Mouse (Mus musculus) v-Abl transformed pro-B cells (cell line): ENCODE results near the gene Slit3.

Source experiments
- in situ Hi-C, 2 experiments: fragments of 400-800 bp; cut with MboI; formaldehyde crosslinking; loops; one replicate each; pipeline ENCODE4 v1.15.1; 2025; ENCODE audit not compliant: unreplicated experiment in 2 of 2

Slit3 gene

GRCm38 (mm10) chr11:35604848-35605790 lies 484.1 kb downstream of the Slit3 start:
- in situ Hi-C loops, result no loop called here

GRCm38 (mm10) chr11:35607191-35607590 lies 486.2 kb downstream of the Slit3 start:
- in situ Hi-C loops, result no loop called here

- in situ Hi-C loops, result no loop called here
These were observed 487.8 kb downstream of the Slit3 start for GRCm38 (mm10) chr11:35608794-35609193.

DNA sequence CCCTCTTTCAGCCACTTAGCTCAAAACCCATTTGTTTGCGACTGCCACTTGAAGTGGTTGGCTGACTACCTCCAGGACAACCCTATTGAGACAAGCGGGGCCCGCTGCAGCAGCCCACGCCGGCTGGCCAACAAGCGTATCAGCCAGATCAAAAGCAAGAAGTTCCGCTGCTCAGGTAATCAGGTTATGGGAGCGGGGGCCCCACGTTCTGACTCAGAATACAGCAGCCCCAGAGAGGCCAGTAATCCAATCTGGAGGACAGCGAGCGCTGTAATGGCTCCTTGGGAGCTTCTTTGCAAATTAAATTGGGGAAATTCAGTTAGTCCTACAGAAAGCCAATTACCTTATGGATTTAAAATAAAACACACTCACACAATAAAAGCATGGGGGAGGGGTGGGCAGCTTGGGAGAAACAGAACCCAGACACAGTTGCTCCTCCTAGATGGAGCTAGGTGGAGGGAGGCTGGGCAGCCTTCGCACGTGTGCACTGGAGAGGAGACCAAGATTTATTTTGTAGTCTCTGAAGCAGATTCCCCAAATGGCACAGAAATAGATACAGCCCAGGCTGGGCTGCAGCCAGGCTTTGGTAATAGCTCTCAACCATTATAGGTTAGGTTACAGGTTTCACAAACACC lies 491.4 kb downstream of the Slit3 start:
- in situ Hi-C loops, result no loop called here

DNA sequence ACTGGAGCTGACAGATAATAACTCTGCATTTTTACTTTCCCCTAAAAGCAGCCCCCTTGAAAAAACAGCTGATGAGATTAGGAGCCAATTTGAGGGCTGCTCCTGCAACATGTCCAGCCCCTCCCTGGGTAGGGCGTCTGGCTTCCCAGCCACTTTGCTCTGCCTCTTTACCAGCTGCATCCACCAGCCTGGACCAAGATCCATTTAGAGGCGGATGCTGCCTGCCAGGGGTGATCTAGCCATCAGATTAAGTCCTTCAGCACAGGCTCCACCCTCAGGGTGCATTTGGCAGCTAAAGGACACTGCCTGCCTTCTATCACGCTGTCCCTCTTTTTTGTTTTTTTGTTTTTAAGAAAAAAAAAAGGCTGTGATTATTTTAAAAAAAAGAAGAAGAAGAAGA lies 493.5 kb downstream of the Slit3 start:
- in situ Hi-C loops, result no loop called here

GRCm38 (mm10) chr11:35619421-35619820 lies 498.4 kb downstream of the Slit3 start:
- in situ Hi-C loops, result no loop called here

GRCm38 (mm10) chr11:35622736-35623135 lies 501.7 kb downstream of the Slit3 start:
- in situ Hi-C loops, result no loop called here

DNA sequence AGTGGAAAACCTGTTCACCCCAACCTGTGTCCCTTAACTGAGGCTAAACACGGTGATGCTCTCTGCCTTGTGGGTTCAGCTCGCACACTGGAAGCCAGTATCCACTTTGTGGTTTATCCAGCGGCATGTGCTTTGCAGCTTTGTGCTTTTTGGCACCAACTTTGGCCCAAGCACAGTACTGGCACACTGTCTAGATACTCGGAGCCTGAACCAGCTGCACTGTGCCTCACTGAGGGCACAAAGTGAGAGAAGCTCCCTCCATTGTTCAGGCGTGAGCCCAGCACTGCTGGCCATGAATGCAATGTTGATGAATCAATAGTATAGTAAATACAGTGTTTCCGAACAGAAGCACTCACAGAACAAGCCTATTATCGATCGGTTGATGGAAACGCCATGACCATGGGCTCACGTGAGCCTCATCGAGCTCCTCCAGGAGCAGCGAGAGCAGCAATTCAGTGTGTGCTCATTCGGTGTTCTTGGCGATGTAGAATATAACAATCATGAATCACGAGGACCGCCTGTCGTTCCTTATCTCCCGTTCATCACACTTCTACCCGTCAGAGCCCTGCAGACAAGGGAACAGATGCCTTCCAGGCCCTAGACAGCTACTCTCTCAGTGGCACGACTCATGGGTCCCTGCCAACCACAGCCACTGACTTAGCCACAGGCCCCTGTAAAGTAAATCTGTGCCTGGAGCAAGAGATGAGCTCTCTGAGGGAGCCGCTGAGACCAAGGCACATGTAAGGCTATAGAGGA lies 503.7 kb downstream of the Slit3 start:
- in situ Hi-C loops, result no loop called here

DNA sequence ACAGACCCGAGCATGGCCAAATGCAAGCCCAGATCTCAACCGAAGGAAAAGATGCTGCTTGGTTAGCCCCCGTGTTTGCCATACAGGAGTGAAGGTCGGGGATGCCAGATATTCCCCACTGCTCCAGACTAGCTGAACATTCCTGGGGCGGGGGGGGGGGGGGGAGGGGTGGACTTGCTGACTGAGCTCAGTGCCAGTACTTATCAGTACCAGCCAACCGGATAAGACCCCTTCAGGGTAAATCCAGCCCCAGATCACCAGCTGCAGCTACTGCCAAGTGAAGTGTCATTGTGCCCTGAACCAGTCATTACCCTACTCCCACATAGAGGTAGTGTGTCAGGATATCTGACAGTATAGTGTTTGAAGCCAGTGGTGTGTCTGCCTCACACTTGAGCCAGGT lies 504.6 kb downstream of the Slit3 start:
- in situ Hi-C loops, result no loop called here

GRCm38 (mm10) chr11:35626161-35626885 lies 505.3 kb downstream of the Slit3 start:
- in situ Hi-C loops, result no loop called here

GRCm38 (mm10) chr11:35627815-35628214 lies 506.8 kb downstream of the Slit3 start:
- in situ Hi-C loops, result no loop called here

DNA sequence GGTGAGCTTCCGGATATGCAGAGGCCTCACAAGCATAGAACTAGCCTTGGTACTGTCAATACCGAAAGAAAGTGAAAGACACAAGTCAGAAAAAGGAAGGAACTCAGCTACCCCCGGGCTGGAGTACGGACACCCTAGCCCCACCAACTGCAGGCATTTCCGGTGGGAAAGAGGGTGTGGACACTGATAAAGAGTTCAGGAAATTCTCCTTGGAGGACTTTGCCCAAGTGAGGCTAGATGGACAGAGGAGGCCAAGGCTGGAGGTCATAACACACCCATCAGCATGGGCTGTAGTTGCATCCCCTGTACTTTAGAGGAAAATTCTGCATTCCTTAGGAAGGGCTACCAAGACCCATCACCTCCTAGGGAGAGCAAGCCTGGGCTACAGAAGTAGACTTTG lies 511.2 kb downstream of the Slit3 start:
- in situ Hi-C loops, result no loop called here

DNA sequence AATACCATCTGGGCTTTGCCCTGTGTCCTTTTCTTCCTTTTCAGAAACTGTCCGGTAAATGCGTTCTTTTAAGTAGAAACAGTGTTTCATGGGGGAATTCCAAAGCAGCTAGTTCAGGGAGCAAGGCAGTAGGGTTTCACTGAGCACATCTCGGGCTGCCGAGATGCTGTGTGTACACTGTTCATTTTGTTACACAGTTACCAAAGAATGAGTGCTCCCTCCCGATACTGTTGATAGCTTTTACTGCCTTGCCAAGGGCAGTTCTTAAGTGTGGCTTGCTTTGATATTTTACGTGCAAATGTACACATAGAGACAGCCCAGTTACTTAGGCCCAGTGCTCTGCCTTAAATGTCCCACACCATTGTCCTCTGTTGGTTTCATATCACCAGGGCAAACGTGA lies 516.1 kb downstream of the Slit3 start:
- in situ Hi-C loops, result no loop called here

GRCm38 (mm10) chr11:35638862-35639384 lies 517.9 kb downstream of the Slit3 start:
- in situ Hi-C loops, result no loop called here

DNA sequence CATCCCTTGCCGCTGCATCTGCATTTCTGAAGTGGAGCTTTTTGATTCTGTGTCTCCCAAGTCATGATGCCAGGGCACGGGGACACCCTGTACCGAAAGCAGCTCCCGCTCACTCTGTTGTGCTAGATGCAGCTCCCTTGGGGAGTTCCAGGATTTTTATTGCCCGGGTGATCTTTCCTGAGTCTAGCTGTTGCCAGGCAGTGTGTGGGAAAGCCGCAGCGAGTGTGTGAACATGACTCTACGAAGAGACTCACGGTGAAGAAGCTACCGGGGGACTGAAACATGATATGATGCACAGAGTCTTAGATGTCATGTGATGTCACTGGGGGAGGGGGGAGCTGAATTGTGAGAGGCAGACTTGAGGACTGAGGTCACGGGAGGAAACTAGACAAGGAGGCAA lies 518.4 kb downstream of the Slit3 start:
- in situ Hi-C loops, result no loop called here

DNA sequence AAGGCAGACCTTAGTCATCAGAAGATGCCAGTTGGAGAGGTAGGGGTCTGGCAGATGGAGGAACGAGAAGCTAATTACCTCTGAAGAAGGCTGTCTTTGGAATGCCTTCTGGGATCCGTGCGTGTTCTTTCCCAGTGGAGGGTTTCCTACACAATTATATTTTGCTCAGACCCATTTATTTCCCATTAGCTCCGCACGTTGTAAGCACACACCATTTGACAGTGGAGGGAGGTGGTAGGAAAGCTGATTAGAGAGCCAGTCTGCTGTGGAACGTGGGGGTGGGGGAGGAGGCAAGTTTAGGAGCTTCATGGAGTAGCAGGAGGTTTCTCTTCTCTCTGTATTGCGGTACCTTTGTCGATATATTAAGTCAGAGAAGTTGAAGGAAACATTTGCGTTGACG lies 530.3 kb downstream of the Slit3 start:
- in situ Hi-C loops, result no loop called here

DNA sequence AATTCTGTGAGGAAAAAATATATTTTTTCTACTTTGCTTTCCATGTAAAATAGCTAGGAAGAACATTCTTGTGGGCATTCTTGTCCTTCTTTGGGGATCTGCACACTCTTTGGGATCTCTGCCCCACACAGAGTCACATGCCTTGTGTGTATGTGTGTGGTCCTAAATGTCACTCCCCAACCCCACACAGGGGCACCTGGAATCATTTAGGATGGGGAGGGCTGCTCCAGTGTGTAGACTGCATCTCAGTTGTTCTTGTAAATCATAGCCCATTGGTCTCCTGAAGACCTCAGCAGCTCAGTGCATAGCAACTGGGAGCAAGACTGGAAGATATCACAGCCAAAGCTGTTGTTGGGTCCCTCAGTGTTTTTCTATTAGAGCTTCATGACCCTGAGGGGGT lies 534.8 kb downstream of the Slit3 start:
- in situ Hi-C loops, result no loop called here

DNA sequence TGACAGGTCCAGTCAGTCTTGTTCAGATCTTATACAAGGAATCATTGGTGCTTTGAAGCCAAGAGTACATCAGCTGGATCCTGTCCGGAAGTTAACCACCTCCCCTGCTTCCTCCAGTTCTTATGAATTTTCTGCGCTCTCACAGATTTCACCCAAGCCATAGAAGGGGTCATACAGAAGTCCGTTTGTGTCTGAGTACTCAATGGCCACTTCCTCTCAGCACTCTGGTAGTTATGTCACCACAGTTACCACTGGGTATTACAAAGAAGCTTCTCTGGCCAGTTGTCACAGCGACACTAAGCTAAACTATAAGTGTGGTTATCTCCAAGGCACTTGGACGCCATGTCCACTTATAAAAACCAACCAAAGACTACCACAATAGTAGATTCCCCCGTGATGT lies 536.6 kb downstream of the Slit3 start:
- in situ Hi-C loops, result no loop called here

GRCm38 (mm10) chr11:35660967-35661366 lies 539.9 kb downstream of the Slit3 start:
- in situ Hi-C loops, result no loop called here

- in situ Hi-C loops, result no loop called here
These were observed 541.9 kb downstream of the Slit3 start for GRCm38 (mm10) chr11:35662945-35663344.
